Mouse (Mus musculus): ENCODE data around the gene Srm.

Gene Srm

DNA sequence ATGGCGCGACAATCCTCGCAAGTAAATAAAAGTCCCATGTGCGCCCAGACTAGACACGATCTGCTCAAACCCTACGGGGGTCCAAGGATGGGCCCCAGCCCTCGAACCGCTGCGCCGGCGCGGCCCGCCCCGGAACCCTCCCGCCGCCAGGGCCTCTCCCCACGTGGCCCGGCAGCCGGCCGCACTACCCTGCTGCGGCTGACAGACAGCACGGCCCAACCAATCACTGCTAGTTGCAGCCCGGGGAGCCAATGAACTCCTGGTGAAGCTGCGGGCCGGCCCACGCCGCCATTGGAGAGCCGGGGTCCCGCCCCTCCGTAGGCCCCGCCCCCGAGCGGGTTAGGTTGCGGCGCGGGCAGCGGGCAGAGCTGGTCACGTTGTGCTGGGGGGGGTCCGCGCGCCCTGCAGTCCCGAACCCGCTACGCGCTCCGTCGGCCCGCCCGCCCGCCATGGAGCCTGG is at the start of gene Srm:
Gene Srm (plus strand): TSS at position 333 of the 460 bp plus-strand sequence.
- DNase-seq (ENCODE audit: extremely low read depth, insufficient read length, low spot score): peak; percentile 94

DNA sequence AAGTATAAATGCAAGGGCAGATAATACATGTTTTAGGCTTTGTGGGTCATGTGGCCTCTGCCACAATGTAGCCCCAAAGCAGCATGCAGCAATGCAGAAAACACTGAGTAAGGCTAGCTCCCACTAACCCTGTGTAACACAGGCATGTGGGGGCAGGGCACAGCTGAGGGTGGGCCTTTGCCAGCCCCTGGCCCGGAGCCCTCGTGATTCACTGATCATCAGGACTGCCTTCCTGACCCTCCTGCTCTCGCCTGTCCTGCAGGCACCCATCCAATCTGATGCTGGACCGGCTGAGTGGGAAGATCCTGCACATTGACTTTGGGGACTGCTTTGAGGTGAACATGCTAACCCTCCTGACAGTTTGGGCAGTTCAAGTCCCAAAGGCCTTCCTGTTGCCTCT is 42.2 kb upstream of the Srm start:
- no peak for DNase-seq (ENCODE audit: extremely low read depth, insufficient read length, low spot score)

- no peak for DNase-seq (ENCODE audit: extremely low read depth, insufficient read length, low spot score)
Observed at GRCm38 (mm10) chr4:148557766-148558165, 33.5 kb upstream of the Srm start.

DNA sequence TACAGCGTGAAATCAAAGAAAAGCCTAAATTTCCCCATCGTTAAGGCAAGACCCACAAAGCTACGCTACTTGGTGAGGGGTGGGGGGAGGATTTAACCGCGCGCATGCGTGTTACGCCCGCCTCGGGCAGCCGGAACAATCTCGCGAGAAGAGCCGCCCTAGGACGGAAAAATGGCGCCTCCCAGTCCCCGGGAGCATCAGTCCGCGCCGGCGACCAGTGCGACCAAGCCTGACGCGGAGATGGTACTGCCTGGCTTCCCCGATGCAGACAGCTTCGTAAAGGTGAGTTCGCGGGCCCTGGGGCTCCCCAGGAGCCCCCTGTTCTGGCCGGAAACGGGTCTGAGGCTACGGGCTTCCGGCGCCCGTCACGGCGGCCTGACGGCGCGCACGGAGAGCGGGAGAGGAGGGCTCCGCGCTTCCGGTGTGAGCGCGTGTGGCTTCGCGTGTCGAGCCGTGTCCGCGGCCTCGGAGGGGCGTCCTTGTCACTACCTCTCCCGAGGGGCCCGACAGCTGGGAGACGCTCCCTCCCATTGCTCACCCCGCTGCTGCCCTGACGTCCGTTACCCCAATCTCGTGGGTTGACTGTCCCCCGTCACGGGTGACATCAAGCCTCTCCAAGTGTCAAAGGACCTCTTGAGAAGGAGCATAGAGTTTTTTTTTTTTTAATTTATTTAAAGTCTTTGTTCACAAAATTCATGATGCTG is 32.9 kb upstream of the Srm start, which contains the start of gene Exosc10:
Gene Exosc10 (plus strand): TSS at position 133 of the 704 bp plus-strand sequence.
- peak; percentile 87 for DNase-seq (ENCODE audit: extremely low read depth, insufficient read length, low spot score)

DNA sequence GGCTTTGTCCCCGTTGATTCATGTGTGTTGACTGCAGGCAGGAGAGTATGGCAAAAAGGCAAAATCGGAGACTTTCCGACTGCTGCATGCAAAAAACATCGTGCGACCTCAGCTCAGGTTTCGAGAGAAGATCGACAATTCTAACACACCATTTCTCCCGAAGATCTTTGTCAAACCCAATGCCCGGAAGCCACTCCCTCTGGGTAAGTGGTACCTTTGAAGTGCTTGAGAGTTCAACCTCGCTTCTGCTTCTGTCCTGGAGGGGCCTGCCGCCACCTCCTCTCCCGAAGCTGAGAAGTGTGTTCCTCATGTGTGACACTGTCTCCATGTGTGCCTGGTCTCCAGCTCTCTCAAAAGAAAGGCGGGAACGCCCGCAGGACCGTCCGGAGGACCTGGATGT is 28.6 kb upstream of the Srm start:
- DNase-seq (ENCODE audit: extremely low read depth, insufficient read length, low spot score): no peak

- no peak for DNase-seq (ENCODE audit: extremely low read depth, insufficient read length, low spot score)
Observed at GRCm38 (mm10) chr4:148563595-148563994, 27.7 kb upstream of the Srm start.

DNA sequence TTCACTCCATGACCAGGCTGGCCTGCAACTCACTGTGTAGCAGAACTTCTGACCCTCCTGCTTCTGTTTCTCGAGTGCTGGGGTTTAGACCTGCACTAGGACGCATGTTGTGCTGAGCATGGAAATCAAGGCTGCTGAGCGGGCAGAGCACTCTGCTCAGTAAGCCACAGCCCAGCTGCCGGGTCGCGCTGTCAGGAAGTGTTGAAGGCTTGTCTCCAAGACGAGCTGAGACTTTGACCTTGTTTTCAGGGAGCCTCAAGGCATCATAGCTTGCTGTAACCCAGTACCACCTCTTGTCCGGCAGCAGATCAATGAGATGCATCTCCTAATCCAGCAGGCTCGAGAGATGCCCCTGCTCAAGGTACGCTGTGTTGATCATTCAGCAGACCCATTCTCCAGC is 21.2 kb upstream of the Srm start:
- DNase-seq (ENCODE audit: extremely low read depth, insufficient read length, low spot score): no peak

DNA sequence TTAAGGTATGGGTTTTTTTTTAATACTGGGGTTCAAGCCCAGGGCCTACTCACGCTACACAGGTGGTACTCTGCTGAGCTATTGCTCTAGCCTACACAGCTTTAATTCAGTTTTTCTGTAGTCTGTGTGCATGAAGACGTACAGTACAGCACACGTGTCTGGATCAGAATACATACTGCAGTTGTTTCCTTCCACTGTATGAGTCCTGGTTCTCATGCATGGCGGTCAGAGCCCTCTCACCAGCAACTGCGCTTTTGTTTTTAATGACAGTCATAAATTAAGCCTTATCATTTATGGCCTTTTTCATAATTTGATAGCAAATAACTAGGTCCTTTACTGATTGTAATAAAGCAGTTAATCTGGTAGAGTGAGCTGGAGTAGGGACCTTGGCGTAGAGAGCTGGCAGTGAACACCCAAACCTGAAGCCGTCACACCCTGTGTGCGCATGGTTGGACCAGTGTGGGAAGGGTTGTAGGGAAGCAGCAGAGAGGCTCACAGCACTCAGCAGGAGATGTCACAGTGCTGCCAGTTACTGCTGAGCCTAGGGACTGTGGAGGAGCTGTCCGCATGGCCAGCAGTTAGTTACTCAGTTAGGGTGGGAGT is 20.5 kb upstream of the Srm start:
- no peak for DNase-seq (ENCODE audit: extremely low read depth, insufficient read length, low spot score)

- no peak for DNase-seq (ENCODE audit: extremely low read depth, insufficient read length, low spot score)
Observed at GRCm38 (mm10) chr4:148573222-148573621, 18.1 kb upstream of the Srm start.

- no peak for DNase-seq (ENCODE audit: extremely low read depth, insufficient read length, low spot score)
Observed at GRCm38 (mm10) chr4:148580765-148581164, 10.5 kb upstream of the Srm start.

- no peak for DNase-seq (ENCODE audit: extremely low read depth, insufficient read length, low spot score)
Observed at GRCm38 (mm10) chr4:148581422-148581821, 9.9 kb upstream of the Srm start.

DNA sequence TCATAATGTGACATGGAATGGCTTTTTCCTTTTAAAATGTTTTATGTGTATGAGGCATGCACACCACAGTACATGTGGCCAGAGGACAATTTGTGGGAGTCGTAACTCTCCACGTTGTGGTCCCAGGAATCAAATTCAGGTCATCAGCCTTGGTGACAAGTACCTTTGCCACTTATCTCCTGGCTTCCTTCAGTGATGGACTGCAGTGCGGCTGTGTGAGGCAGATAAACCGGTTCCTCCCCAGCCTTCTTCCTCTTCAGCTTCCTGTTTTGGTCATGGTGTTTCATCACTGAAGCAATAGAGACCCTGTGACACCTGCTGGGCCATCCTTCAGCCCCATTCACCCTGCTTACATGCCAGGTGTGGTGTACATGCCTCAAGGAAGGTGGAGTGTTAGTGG is 8.0 kb upstream of the Srm start:
- DNase-seq (ENCODE audit: extremely low read depth, insufficient read length, low spot score): no peak

DNA sequence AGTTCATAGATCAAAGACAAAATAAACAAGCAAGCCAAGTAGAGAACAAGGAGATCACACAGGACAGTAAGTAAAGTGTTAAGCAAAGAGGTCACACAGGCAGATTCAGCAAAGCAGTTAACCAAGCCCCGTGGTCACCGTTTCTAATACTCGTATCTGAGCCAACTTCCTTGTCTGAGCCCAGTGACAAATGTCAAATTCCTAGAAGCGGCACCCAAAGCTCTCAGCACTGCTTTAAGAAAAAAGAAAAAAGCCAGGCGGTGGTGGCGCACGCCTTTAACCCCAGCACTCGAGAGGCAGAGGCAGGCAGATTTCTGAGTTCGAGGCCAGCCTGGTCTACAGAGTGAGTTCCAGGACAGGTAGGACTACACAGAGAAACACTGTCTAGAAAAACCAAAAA is 4.7 kb upstream of the Srm start:
- no peak for DNase-seq (ENCODE audit: extremely low read depth, insufficient read length, low spot score)

GRCm38 (mm10) chr4:148588793-148589192 is 2.5 kb upstream of the Srm start:
- DNase-seq (ENCODE audit: extremely low read depth, insufficient read length, low spot score): no peak

GRCm38 (mm10) chr4:148589565-148589964 is 1.7 kb upstream of the Srm start:
- no peak for DNase-seq (ENCODE audit: extremely low read depth, insufficient read length, low spot score)

GRCm38 (mm10) chr4:148590421-148591170 is 707 bp upstream of the Srm start:
- peak; percentile 41 for DNase-seq (ENCODE audit: extremely low read depth, insufficient read length, low spot score)

GRCm38 (mm10) chr4:148591637-148592380 is 506 bp downstream of the Srm start:
- DNase-seq (ENCODE audit: extremely low read depth, insufficient read length, low spot score): peak; percentile 64

DNA sequence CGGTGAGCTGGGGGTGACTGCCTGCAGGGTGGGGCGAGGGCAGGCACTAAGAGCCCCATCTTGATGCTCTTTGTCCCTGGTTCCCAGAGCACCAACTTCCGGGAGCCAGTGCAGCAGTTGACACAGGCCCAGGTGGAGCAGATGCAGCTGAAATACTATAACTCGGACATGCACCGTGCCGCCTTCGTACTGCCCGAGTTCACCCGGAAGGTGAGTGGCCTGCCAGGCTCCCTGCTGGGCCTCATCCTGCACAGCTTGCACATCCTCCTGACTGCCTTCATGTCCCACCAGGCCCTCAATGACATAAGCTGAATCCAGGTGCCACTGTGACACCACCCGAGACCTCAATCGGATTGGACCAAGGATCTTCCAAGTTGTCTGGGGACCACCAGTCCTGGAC is 2.7 kb downstream of the Srm start:
- DNase-seq (ENCODE audit: extremely low read depth, insufficient read length, low spot score): no peak

DNA sequence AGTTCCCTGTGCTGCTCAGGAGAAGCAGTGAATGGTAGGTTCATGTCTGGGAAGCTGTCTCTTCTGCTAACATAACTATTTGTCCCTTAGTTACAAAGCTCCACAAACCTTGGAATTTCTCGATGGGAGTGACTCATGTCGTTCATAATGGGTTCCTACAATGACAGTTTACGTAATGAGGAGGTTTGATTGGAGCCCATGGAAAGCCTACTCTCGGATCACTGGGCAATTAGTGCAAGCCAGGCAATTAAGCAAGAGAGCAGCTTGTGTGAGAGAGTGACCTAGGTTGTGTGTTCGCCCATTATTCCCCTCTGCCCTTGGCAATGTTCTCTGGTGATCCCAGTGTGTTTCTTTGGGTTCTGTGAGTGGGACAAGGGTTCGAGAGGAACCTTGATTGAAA is 4.6 kb downstream of the Srm start:
- DNase-seq (ENCODE audit: extremely low read depth, insufficient read length, low spot score): no peak

- no peak for DNase-seq (ENCODE audit: extremely low read depth, insufficient read length, low spot score)
Observed at GRCm38 (mm10) chr4:148596731-148597130, 5.4 kb downstream of the Srm start.

- DNase-seq (ENCODE audit: extremely low read depth, insufficient read length, low spot score): no peak
Observed at GRCm38 (mm10) chr4:148598826-148599225, 7.5 kb downstream of the Srm start.
